Mouse (Mus musculus): ENCODE data around the gene Gm17409.

The Gm17409 gene

DNA sequence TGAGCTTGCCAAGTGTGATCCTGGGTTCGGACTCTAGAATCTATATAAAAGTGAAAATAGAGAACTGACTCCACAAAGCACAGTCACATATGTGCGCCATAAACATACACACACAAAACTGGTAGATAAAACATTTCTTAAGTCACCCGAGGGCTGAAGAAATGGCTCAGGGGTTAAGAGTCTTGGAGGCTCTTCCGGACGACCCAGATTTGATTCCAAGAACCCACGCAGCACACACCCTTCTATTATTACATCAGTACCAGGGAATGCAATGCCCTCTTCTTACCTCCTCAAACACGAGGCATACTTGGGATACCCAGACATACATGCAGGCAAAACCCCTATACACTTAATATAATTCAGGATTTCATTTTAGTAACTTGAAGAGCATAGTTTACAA lies at the start of gene Gm17409:
Gm17409 (plus strand) TSS at position 301 of the 400 bp plus-strand sequence.
- DNase-seq = no peak

DNA sequence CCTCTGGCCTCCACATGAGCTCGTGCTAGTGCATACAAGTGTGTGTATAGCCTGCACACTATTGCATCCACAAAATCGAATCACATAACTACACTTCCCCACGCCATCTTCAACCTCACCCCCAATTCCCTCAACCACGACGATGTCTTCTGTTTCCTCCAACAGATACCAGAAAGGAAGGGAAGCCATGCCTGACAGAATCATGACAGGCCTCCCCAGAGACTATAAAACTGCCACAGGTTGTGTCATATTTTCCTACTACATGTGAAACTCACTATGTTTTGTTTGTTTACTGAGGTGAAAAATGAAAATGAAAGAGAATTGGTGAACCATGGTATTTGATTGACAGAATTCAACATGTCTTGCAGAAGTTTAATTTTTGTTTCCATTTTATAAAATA lies 46.6 kb upstream of the Gm17409 start:
- DNase-seq = no peak

DNA sequence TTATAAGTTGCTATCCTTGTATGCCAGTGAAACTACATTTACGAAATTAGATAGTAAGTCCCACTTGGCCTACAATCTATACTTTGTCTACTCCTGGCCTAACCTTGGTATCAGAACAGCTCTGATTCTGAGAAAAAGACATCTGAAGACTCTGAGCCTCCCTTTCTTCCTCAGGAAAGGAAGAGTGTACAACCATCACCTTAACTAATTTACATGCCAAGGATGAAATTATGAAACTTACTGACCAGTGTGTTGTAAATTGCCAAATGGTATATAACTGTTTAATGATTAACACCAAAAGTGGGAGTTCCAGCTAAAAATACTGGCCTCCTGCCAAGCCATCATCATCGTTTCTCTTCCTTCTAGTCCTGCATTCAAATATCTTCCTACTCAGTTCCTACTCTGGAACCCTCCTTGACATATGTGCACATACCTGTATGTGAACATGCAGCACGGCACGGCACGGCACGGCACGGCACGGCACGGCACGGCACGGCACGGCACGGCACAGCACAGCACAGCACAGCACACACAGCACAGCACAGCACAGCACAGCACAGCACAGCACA lies 44.4 kb upstream of the Gm17409 start:
- DNase-seq = no peak

DNA sequence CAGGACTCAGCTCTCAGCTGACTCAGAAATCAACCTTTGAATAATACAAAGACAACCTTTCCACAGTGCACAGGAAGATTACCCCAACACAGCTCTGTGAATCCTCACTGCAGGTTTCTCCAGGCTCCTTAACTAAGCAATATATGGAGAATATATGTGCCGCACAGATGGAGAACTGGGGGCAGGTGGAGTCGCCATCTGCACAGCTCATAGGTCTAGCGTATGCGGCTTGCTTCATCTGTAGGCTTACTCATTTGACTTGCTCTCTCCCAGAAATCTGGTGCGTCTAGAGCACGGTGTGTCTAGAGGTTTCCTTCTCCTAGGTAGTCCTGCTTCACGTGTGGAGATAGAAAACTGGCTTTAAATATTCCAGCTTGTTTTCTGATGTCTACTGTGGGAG lies 37.7 kb upstream of the Gm17409 start:
- DNase-seq = no peak

DNA sequence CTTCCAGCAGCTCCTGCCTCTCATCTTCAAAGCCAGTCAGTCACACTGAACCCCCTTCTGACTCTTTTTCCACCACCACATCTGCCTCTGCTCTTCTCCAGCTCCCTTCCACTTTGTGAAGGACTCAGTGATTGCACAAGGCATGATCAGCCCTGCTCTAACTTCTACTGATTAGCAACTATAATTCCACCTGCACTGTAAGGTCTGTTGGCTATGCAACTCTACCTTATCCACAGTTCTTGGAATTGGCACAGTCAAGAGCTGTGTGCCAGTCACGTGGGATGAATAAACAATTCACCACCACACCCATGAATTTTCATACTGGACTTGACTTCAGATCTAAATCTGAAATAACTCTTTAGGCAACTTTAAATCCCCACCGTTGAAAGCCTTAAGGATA lies 36.6 kb upstream of the Gm17409 start:
- DNase-seq = no peak

DNA sequence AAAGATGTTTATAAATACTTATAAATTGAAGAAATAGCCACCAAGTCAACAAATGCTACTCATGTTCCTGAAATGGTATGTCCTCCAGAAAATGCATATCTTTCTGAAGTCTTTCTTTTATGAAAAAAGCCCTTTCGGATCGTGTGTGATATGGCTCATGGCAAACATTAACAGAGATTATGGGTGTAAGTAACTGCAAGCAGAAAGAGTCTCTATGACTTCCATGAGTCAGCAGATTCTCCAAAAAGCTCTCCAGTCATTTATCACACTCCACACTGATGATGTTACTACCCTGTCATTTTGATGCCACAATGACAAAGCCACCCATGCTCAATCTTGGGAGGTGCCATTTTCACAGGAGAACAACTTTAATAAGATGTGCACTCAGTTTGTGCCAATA lies 35.5 kb upstream of the Gm17409 start:
- DNase-seq = no peak

DNA sequence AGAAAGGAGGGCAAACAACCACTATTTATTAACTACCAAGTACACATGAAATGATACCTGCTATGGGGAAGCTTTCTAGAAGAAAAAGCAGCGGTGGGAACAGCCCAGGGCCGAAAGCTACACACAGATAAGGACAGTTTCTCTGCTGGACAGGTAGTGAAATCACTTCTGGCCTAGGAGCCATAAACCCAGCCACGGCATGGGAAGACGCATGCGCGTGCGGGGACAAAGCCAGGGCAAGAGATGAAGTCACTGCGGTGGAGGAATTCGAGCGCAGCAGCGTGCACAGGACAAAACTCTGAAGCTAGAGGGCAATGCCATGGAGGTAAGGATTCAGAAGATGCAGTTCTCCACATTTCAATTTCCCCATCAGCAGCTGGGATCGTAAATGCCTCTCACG lies 34.4 kb upstream of the Gm17409 start:
- no peak for DNase-seq

DNA sequence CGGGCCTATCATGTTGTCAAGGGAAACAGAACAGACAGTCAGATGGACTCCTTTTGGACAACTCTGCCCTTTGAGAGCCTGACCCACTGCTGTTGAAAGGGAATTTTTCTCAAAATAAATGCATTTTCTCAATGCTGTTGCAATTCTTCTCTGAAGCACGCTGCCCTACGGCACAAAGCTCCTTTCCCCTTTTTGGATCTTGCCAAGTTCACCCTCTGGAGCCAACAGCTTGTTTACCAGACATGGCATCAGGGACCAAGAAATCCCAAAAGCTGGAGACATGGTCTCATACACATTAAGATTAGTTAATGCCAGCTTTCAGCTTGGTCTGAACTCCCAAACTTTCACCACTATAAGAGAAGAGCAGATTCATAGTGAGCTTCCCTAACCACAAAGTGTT lies 33.0 kb upstream of the Gm17409 start:
- no peak for DNase-seq

DNA sequence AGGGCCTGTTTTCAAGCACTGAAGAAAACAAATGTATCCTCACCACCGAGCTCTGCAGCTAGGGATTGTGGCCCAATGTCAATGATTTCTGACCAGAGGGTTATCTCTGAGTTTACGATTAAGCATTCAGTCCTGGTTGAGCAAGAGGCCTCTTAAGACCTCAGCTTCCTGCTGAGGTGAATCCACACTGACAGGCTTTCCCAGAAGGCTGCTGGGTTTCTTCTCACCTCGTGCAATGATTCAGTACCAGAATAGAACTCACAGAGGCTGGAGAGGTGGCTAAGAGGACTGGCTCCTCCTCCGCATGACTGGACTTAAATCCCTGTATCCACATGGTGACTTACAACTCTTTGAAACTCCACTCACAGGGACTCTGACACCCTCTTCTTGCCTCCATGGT lies 26.8 kb upstream of the Gm17409 start:
- DNase-seq = no peak

DNA sequence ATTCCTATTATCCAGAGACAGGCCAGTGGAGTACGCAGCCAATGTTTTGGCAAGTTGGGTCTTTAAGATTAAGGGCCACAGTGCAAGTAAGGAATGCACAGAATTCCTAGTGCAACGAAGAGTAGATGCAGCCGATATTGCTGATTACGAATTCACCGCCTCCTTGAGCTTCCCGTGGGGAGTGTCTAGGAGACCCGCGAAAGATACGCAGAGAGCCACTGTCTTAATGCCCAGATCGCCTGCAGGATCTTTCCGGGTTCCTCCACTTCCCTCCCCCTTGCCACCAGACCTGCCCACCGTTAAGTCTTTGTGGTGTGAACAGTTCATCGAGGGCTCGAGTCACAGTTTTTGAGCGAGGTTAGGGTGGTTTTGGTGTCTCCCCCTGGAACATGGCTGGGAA lies 22.9 kb upstream of the Gm17409 start:
- no peak for DNase-seq

DNA sequence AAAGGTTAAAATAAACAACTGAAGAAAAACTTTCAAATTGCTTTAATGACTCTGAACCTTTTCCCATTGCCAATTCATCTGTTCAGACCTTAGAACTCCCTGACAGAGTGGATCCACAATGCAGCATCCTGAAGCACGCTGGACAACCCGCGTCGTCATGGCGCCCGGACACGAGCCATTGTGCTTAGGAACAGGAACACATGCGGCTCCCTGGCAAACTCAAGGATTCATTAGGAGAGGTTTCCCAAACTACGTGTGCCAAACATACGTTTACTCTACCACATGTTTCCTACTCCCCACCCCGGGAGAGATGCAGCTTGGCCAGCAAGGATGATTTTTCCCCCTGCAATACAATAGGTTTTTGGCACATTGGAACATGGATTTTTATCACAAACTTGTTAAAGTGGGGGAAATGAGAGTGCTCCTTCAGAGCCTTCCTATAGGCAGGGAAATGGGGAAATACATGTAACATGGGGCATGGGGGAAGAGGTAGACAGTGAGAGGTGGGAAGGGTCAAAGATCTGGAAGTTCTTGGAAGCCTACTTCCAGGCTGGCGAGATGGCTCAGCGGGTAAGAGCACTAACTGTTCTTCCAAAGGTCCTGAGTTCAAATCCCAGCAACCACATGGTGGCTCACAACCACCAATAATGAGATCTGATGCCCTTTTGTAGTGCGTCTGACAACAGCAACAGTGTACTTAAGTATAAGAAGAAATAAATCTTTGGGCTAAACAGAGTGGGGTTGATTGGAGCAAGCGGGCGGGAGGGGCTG lies 15.6 kb upstream of the Gm17409 start:
- DNase-seq = no peak

DNA sequence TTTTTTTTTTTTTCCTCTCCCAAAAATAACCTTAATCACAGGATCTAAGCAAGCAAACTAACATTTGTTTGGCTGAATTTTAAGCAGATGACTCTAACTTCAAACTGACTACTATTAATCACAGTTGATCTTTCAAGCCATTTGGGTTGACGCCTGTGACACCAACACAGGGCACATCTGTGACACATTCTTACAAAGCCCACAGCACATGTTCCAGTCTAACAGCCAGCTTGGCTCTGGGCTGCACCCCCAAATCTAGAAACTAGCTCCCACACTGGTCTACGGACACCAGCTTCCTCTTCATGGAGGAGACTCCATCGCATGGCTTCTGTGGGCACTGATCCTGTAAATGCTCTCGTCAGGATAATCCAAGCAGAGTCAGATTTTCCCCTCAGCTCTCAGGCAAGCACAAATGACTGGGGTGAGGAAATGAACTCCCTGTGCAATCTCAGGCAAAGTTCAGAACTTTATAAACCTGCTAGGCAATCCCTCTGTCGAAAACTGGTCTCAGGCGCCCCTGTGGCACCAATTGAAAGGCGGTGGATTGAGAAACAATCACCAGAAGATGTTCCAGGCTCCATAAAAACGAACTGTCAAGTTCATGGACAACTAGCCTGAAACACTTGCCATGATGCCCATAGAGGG lies 13.0 kb upstream of the Gm17409 start:
- no peak for DNase-seq

DNA sequence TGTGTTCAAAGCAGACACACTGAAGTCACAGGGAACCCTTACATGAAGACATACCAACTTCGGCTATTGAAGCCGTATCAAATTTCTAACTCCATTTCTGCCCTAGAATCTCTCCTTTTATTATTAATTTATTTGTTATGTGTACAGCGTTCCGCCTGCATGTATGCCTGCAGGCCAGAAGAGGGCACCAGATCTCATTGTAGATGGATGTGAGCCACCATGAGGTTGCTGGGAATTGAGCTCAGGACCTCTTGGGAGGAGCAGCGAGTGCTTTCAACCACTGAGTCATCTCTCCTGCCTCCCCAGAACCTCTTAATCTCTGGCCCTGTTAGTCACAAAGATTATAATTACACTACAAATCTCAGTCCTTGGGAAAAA lies 12.4 kb upstream of the Gm17409 start:
- DNase-seq = no peak

DNA sequence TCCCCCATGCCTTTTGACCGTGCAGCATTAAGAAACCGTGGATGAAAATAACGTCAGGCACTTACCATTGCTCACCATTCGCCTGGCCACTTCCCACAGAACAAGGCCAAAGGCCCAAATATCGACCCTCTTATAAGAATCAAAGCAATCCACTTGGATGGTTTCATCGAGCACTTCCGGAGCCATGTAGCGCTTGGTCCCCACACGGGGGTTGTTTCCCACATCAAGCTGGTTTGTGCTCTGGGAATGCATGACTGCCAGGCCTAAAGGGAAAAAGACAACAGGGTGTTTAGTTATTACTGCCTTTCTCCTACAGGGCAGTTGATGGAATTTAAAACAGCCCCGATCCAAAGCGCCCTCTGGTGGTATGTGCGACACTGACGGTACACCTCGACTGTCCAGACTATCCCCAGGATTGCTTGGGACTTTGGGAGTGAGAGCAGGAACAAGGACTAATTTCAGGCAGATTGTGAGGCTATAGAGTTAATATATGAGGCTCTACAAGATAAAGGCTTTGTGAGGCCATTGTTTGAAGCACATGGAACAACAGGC lies 11.0 kb upstream of the Gm17409 start:
- DNase-seq = peak; percentile 38

DNA sequence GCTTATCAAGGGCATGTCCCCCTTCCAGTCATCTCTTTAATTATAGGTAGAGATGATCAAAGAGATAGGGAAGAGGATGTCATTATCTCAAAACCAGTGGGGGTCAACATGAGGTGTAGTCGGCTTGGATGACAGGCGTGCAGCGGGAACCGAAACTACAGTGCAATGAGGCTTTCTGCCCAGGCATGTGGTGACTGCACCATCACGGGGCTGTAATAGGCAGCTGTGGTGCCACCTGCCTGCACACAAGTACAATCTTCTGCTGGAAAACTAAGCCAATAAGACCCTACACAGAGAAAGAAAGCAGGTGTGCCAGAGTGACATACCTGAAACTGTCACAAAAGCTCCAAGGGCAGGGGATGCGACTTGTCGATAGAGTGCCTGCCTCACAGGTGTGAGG lies 374 bp downstream of the Gm17409 start:
- DNase-seq = no peak

DNA sequence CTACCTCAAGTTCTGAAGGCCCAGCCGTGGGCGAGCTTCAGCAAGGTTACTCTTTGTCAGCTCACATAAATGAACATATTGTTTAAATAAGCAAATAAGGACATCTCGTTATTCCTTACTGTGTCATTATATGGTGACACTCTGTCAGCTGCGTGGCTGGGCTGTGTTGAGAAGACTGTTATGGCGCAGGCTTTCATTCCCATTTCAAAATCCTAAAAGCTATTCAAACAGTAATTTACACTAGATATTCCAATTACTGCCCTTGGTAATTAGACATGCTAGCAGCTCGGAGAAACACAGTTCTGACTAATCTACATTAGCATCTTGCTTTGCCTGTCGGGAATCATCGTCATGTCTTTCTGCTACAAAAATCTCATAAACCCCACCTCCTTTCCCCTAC lies 5.7 kb downstream of the Gm17409 start:
- no peak for DNase-seq

DNA sequence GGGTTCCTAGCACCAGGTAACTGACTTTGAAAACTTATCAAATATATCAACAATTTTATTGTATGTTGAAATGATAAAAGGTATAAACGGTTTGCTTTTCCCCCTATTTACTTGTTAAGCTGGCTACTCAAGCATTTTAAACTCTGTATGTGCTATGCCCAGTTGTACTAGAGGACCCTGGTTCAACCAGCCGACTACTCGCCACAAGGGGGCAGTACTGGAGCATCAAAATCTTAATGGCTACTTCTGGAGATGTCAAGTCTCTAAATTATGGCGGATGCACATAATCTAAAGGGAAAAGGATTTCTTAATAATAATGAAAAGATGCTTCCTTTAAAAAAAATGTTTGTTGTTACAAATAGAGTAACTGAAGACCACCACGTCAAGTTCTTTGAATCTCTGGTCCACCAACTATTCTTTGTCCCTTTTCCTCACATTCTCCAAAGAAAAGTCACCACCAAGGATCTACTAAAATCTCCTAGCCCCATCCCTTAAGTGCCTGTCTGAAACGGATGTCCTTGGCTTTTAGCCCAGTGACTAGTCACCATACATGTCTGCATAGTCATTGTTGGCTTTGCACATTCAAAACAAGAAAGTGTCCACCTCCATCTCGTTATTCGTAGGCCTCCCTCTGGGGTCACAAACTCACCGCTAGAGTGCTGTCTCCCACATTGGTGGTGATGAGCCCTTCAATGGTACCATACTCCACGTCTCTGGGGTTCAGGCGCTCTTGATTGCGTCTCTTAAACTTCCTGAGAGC lies 7.2 kb downstream of the Gm17409 start:
- peak; percentile 77 for DNase-seq

DNA sequence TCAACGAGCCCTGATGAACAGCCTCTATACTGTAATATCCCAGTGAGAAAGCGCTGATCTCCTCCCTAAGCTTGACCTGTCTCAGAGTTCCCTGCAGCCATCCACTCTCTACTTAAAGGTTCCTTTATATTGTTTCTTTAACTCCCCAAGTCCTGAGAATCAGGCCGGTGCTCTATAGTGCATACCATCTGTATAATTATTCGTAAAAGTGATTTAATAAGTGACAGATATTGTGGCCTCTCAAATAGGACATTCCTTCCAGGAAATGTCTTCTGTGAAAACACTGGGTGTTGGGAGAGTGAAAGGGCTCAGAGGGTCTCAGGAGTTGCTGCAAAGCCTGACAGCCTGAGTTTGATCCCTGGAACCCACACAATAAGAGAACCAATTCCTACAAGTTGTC lies 8.2 kb downstream of the Gm17409 start:
- DNase-seq = no peak

DNA sequence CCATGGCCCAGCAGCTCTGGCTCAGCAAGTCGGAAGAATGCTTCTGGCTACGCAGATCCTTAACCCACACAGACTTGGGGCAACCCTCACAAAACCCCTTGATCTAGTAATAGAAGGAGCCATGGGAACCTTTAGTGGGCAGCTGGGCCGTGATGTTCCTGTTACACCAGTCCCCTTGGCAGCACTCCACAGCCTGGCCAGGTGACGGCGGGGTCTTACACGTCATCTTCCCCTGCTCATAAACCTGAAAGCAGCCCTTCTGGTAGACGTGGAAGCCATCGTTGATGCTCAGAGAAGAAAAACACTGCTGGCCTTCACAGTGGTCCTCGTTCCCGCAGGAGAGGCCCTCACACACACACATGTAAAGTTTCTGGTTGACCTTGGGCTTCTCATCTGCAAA lies 9.6 kb downstream of the Gm17409 start:
- no peak for DNase-seq

DNA sequence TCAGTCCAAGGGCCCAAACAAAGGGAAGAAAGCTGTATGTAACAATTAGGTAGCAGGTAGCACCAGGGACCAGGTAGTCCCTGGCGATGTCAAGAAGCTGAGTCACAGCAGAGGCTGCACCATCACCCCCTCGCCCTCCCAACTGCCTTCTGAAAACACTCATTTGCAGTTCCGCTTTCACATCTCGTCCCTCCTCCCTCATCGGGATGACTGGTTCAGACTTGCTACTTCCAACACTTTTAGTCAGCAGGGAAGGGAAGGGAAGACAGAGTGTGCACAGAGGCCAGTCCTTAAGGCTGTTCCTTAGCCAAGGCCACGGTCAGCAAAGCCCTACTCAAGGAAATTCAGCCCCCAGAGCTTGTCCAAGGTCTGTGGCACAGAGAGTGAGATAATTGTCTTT lies 10.8 kb downstream of the Gm17409 start:
- DNase-seq = no peak

DNA sequence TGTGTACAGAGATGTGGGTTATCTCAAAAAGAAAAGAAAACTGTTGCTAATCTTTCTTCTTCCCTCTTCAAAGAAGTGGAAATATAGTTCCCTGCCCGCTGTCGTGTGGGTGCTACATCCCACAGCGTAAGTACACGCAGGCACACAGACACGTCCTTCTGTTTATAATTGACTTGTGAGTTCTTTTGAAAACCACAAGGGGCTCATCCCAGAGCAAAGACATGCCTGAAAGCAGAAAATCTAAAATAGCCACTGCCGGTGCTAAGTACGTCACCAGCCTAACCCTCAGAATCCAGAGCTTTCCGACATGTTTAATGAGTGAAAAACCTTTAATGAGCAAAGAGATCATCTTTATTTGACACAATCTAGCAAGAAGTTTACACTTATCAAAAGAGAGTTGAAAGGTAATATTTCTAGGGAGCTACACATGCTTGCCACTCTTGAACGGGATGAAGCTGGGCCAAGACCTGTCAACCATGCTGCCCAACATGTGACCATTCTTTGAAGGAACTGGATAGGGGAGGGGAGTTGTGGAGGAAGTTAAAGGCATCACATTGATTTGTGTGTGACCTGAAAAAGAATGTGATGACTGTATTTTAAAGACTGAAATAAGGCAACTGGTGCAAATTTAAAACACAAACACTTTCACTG lies 11.7 kb downstream of the Gm17409 start:
- DNase-seq = no peak

DNA sequence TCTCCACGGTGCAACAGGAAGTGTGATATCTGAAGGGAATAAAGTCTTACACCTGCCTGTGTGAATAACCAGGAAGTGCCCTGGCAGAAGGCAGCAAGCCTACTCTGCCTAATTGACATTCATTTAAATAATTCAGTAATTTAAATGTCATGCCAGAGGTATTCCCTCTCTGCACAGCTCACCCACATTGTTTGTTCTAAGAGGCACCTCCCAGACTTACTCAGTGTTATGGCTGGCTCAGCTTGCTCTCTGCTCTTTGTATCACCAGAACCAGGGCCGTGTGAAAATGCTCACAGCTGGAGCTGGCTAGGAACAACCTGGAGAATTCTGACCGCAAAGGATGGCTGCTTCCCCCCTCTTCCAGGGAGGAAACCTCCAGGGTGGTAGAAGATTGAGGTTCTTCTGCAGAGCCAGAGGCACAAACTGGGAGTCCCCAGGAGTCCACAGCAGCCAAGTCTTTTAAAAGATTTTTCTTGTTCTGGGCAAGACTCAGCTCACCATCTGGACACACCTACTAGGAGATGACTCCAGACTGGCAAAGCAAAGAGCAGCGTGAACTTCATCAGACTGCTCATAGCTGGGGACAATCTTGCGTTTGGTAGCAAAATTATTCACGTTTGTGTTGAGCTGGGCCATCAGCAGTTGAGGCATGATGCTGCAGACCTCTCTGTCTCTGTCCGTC lies 14.5 kb downstream of the Gm17409 start:
- DNase-seq = no peak

Measured in cerebellum, adult 11-12 months (tissue).